Mouse (Mus musculus) E14TG2a.4 (cell line): Measurements from ENCODE around the gene Angel1.

Source experiments
- H3K27me3 ChIP-seq: 2 replicates; pipeline ENCODE4 v1.6.1; 2014; ENCODE audit warnings: low read length, control low read depth; ENCODE audit not compliant: insufficient read depth
- H3K36me3 ChIP-seq: 2 replicates; pipeline ENCODE4 v1.6.1; 2014; ENCODE audit warnings: low read length, control low read depth; ENCODE audit not compliant: insufficient read depth
- H3K4me1 ChIP-seq: replicated peaks from 2 replicates; pipeline ENCODE4 v1.6.1; 2014; ENCODE audit warnings: low read depth, low read length, control low read depth
- H3K4me3 ChIP-seq: replicated peaks from 2 replicates; pipeline ENCODE4 v1.5.1; 2014; ENCODE audit warnings: mild to moderate bottlenecking, low read length
- H3K9me3 ChIP-seq: 2 replicates; pipeline ENCODE4 v1.6.1; 2014; ENCODE audit warnings: low read length, control low read depth
- CTCF ChIP-seq: conservative IDR thresholded peaks from 2 replicates; pipeline ENCODE4 v1.5.1; 2014; ENCODE audit warnings: low read length
- NANOG ChIP-seq: IDR thresholded peaks from 2 replicates; pipeline ENCODE4 v1.6.1; 2014; ENCODE audit warnings: borderline replicate concordance, low read length, mixed read lengths
- POU5F1 ChIP-seq: IDR thresholded peaks from 2 replicates; pipeline ENCODE4 v1.6.1; 2014; ENCODE audit warnings: low read length, borderline replicate concordance

The Angel1 gene

GRCm38 (mm10) chr12:86767868-86768631, 41.8 kb upstream of the Angel1 start:
- Histone ChIP-seq H3K36me3 (no peaks in the 10 kb centered on the region), H3K9me3 (no peaks in the 10 kb centered on the region), H3K27me3 (no peaks in the 10 kb centered on the region), H3K4me1 (peaks cover 51% of the 10 kb centered on the region), H3K4me3 (peak overlapping the region; percentile 39; the same call in 1 of the 2 replicates)
- TF ChIP-seq CTCF, result peak; percentile 97
- no peak for TF ChIP-seq NANOG
- TF ChIP-seq POU5F1, result no peak

GRCm38 (mm10) chr12:86766467-86766866, 40.2 kb upstream of the Angel1 start:
- Histone ChIP-seq H3K9me3 (no peaks in the 10 kb centered on the region), H3K4me3 (no peak overlapping the region), H3K36me3 (no peaks in the 10 kb centered on the region), H3K4me1 (peaks cover 44% of the 10 kb centered on the region), H3K27me3 (peaks cover 15% of the 10 kb centered on the region)
- no peak for TF ChIP-seq POU5F1
- TF ChIP-seq NANOG, result no peak
- TF ChIP-seq CTCF, result no peak

- no peaks in the 10 kb centered on the region for H3K9me3 ChIP-seq
- no peaks in the 10 kb centered on the region for H3K36me3 ChIP-seq
- H3K4me3 ChIP-seq, result no peak overlapping the region
- peaks cover 30% of the 10 kb centered on the region for H3K27me3 ChIP-seq
- no peak for TF ChIP-seq NANOG
- TF ChIP-seq POU5F1, result no peak
- TF ChIP-seq CTCF, result no peak
- H3K4me1 ChIP-seq, result peaks cover 38% of the 10 kb centered on the region
Measured at GRCm38 (mm10) chr12:86764060-86764459, 37.8 kb upstream of the Angel1 start.

- peak overlapping the region; percentile 49 for H3K4me3 ChIP-seq
- no peaks in the 10 kb centered on the region for H3K36me3 ChIP-seq
- peaks cover 32% of the 10 kb centered on the region for H3K27me3 ChIP-seq
- H3K9me3 ChIP-seq, result no peaks in the 10 kb centered on the region
- no peak for TF ChIP-seq NANOG
- no peak for TF ChIP-seq CTCF
- H3K4me1 ChIP-seq, result peaks cover 18% of the 10 kb centered on the region
Measured at GRCm38 (mm10) chr12:86761036-86761435, 34.8 kb upstream of the Angel1 start.

DNA sequence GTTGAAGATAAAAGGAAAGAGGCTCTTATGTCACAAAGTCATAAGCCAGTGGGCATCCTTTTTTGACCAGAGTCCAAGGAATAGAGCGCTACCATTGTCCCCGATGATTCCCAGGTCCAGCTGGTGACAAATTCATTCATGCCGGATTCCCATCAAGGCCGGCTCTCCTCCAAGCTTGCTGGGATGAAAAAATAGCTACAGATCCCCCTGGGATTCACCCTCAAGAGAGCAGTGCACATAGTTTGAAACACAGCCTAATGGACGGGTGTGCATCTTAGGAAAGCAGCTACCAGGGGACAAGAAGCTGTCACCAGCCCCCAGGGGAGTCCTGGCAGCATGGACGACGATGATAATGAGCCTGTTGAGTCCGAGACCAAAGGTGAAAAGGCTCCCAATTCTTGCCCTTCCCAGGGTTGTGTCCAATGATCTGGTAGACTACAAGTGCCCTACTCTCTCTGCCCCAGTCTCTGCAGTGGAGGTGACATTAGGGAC, 8.1 kb upstream of the Angel1 start, which contains the start of gene Lrrc74a:
Gene Lrrc74a, plus strand, starts transcription at position 51 of the 492 bp plus-strand sequence.
- Histone ChIP-seq H3K27me3 (peaks cover 12% of the 10 kb centered on the region; the same call in 1 of the 2 replicates), H3K36me3 (no peaks in the 10 kb centered on the region), H3K4me3 (no peak within 1 kb of the TSS), H3K4me1 (no peaks in the 10 kb centered on the region), H3K9me3 (no peaks in the 10 kb centered on the region)
- TF ChIP-seq CTCF, result no peak
- no peak for TF ChIP-seq POU5F1
- no peak for TF ChIP-seq NANOG

DNA sequence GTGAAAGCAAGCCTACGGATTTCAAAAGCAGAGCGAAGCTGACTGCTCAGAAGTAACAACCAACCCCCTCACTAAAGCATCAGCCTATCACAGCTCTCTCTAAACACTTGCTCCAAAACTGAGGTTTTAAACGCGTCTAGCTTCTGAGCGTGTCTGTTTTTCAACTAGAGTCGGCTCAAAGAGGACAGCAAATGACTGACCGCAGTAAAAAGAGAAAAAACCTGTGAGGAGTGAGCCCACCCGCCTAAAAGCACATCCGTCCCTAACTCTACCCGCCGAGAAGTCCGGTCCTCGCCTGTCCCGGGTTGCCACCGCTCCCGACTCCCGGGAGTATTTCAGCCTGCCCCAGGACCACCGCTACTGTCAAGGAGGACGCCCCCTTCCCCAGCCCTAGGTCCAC, 554 bp downstream of the Angel1 start:
- no peak for TF ChIP-seq CTCF
- TF ChIP-seq POU5F1, result no peak
- no peak for TF ChIP-seq NANOG
- peaks cover 19% of the 10 kb centered on the region for H3K4me1 ChIP-seq
- H3K9me3 ChIP-seq, result no peaks in the 10 kb centered on the region
- peak overlapping the region; percentile 95 for H3K4me3 ChIP-seq
- peaks cover 27% of the 10 kb centered on the region for H3K36me3 ChIP-seq
- no peaks in the 10 kb centered on the region for H3K27me3 ChIP-seq

- Histone ChIP-seq H3K4me3 (no peak overlapping the region), H3K36me3 (peaks cover 36% of the 10 kb centered on the region), H3K4me1 (peaks cover 24% of the 10 kb centered on the region), H3K9me3 (no peaks in the 10 kb centered on the region), H3K27me3 (no peaks in the 10 kb centered on the region)
- TF ChIP-seq POU5F1 (no peak), CTCF (no peak), NANOG (no peak)
Measured at GRCm38 (mm10) chr12:86724300-86724699, 2.0 kb downstream of the Angel1 start.

DNA sequence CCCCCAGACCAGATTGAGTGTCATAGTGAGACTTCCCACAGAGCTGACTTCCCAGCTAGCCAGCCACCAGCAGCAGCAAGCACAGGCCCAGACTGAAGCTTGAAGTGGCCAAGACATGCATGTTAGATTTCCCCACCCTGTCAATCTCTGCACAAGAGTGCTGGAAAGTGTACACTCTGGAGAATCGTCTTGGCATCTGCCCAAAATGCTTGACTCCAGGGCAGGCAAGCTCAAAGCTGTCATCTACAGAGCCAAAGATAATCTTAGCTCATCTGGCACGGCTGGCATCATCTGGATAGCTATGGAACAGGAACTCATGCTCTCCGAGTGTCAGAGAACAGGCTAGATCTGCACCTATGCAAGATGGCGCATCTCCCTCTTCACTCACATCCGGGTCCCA, 4.8 kb downstream of the Angel1 start:
- Histone ChIP-seq H3K4me3 (no peak overlapping the region), H3K27me3 (no peaks in the 10 kb centered on the region), H3K36me3 (peaks cover 63% of the 10 kb centered on the region), H3K9me3 (no peaks in the 10 kb centered on the region), H3K4me1 (peaks cover 24% of the 10 kb centered on the region)
- no peak for TF ChIP-seq NANOG
- no peak for TF ChIP-seq POU5F1
- TF ChIP-seq CTCF, result no peak
